Mouse (Mus musculus) embryonic fibroblast, embryonic 13.5 days (primary cell): ENCODE measurements around the gene Olfr1014.

ENCODE experiments used
- CTCF ChIP-seq: IDR thresholded peaks from 2 replicates; pipeline ENCODE4 v1.5.1; 2011; ENCODE audit warnings: mild to moderate bottlenecking, control low read depth, low read length, moderate library complexity, borderline replicate concordance; ENCODE audit not compliant: insufficient read depth
- POLR2A ChIP-seq: IDR thresholded peaks from 2 replicates; pipeline ENCODE4 v1.6.1; 2011; ENCODE audit warnings: low read depth, mild to moderate bottlenecking, control low read depth, low read length, moderate library complexity

- no peak for TF ChIP-seq POLR2A
- TF ChIP-seq CTCF: no peak
Measured at GRCm38 (mm10) chr2:85772413-85772812, at the start of gene Olfr1014.
